Mouse (Mus musculus): ENCODE results near the gene Klk1b8.
"Not testable (repeated sequence)": the region's sequence is repeated elsewhere in the genome, so short reads cannot be mapped to it uniquely, and the experiment has no call there.

The Klk1b8 gene

GRCm38 (mm10) chr7:43950364-43950763 lies at the start of gene Klk1b8:
Gene Klk1b8, plus strand, starts transcription at chr7:43950664.
- in situ Hi-C loops (cut with MboI, MseI): loop anchor here in 1 of 2 experiments (10.0 kb wide), 1 partner anchor 394 kb away; no protein-coding TSS in a partner anchor

GRCm38 (mm10) chr7:43914821-43915220 lies 35.6 kb upstream of the Klk1b8 start:
- in situ Hi-C loops (cut with MboI, MseI): no loop called here

- in situ Hi-C loops (cut with MboI, MseI): no loop called here
These were observed 32.0 kb upstream of the Klk1b8 start for GRCm38 (mm10) chr7:43918426-43918825.

- in situ Hi-C loops (cut with MboI, MseI): no loop called here
These were observed 31.6 kb upstream of the Klk1b8 start for GRCm38 (mm10) chr7:43918871-43919270.

GRCm38 (mm10) chr7:43919559-43920451 lies 30.7 kb upstream of the Klk1b8 start:
- in situ Hi-C loops (cut with MboI, MseI): no loop called here

- in situ Hi-C loops (cut with MboI, MseI): no loop called here
These were observed 29.9 kb upstream of the Klk1b8 start for GRCm38 (mm10) chr7:43920582-43920981.

GRCm38 (mm10) chr7:43921087-43921486 lies 29.4 kb upstream of the Klk1b8 start:
- in situ Hi-C loops (cut with MboI, MseI): no loop called here

GRCm38 (mm10) chr7:43921941-43922340 lies 28.5 kb upstream of the Klk1b8 start:
- in situ Hi-C loops (cut with MboI, MseI): no loop called here

- in situ Hi-C loops (cut with MboI, MseI): no loop called here
These were observed 24.5 kb upstream of the Klk1b8 start for GRCm38 (mm10) chr7:43925985-43926384.

- in situ Hi-C loops (cut with MboI, MseI): no loop called here
These were observed 21.9 kb upstream of the Klk1b8 start for GRCm38 (mm10) chr7:43928521-43928920.

- in situ Hi-C loops (cut with MboI, MseI): no loop called here
These were observed 18.1 kb upstream of the Klk1b8 start for GRCm38 (mm10) chr7:43932337-43932736.

GRCm38 (mm10) chr7:43933440-43933839 lies 17.0 kb upstream of the Klk1b8 start, which contains the start of gene Klk15:
Gene Klk15, plus strand, starts transcription at chr7:43933740.
- in situ Hi-C loops (cut with MboI, MseI): no loop called here

GRCm38 (mm10) chr7:43934747-43935146 lies 15.7 kb upstream of the Klk1b8 start:
- in situ Hi-C loops (cut with MboI, MseI): no loop called here

GRCm38 (mm10) chr7:43936551-43936950 lies 13.9 kb upstream of the Klk1b8 start:
- in situ Hi-C loops (cut with MboI, MseI): no loop called here

GRCm38 (mm10) chr7:43942293-43942692 lies 8.2 kb upstream of the Klk1b8 start:
- in situ Hi-C loops (cut with MboI, MseI): not testable (repeated sequence)

GRCm38 (mm10) chr7:43944727-43945264 lies 5.7 kb upstream of the Klk1b8 start:
- in situ Hi-C loops (cut with MboI, MseI): no loop called here

- in situ Hi-C loops (cut with MboI, MseI): loop anchor here in 1 of 2 experiments (10.0 kb wide), 1 partner anchor 392 kb away; no protein-coding TSS in a partner anchor
These were observed 2.2 kb downstream of the Klk1b8 start for GRCm38 (mm10) chr7:43952703-43953102.

- in situ Hi-C loops (cut with MboI, MseI): no loop called here
These were observed 16.0 kb downstream of the Klk1b8 start, which contains the start of gene Klk1b1 for GRCm38 (mm10) chr7:43966451-43966850. Gene Klk1b1, plus strand, starts transcription at chr7:43966751.

GRCm38 (mm10) chr7:43967058-43967457 lies 16.6 kb downstream of the Klk1b8 start:
- in situ Hi-C loops (cut with MboI, MseI): no loop called here

GRCm38 (mm10) chr7:43967612-43968011 lies 17.1 kb downstream of the Klk1b8 start:
- in situ Hi-C loops (cut with MboI, MseI): no loop called here

GRCm38 (mm10) chr7:43975761-43976160 lies 25.3 kb downstream of the Klk1b8 start, which contains the start of gene Klk1b9:
Gene Klk1b9, plus strand, starts transcription at chr7:43976061.
- in situ Hi-C loops (cut with MboI, MseI): not testable (repeated sequence)

GRCm38 (mm10) chr7:43985657-43986056 lies 35.2 kb downstream of the Klk1b8 start:
- in situ Hi-C loops (cut with MboI, MseI): no loop called here

- in situ Hi-C loops (cut with MboI, MseI): not testable (repeated sequence)
These were observed 44.4 kb downstream of the Klk1b8 start for GRCm38 (mm10) chr7:43994821-43995220.

Measured in T-helper 17 cell (primary cell).